Mouse (Mus musculus) liver, embryonic 11.5 days (tissue): ENCODE data around the gene Paox. TPM values are rescaled to one million over a fixed set of nuclear protein-coding genes. Genes with fewer than 3 reads are reported as not detected.
A peak's percentile ranks its signal among the peaks of the same experiment; 100 is the strongest.
"Not testable (repeated sequence)": the region's sequence is repeated elsewhere in the genome, so short reads cannot be mapped to it uniquely, and the experiment has no call there.

Experiments used
- ATAC-seq: fragments of 200-750 bp; cut with Nextera tagmentation; replicated peaks from 2 replicates; pipeline ENCODE4 v1.8.0; 2017; ENCODE audit warnings: moderate number of reproducible peaks, mild to moderate bottlenecking, moderate TSS enrichment, moderate library complexity; ENCODE audit not compliant: low FRiP score
- DNase-seq: peaks from one replicate; pipeline ENCODE4 v3.0.0-alpha.2; 2017; ENCODE audit warnings: low spot score
- H3K27ac ChIP-seq: fragments of 300-500 bp; sonication (generic); 2 replicates; pipeline ENCODE4 v1.5.1; 2014; ENCODE audit warnings: mild to moderate bottlenecking, low read depth, low read length, control low read depth
- H3K27me3 ChIP-seq: fragments of 300-500 bp; sonication (generic); replicated peaks from 2 replicates; pipeline ENCODE4 v1.6.1; 2014; ENCODE audit warnings: low read length, mixed read lengths; ENCODE audit not compliant: control insufficient read depth, insufficient read depth
- H3K36me3 ChIP-seq: fragments of 300-500 bp; sonication (generic); 2 replicates; pipeline ENCODE4 v1.6.1; 2014; ENCODE audit warnings: mild to moderate bottlenecking, low read length, moderate library complexity, mixed read lengths; ENCODE audit not compliant: control insufficient read depth, insufficient read depth
- H3K4me1 ChIP-seq: fragments of 300-500 bp; sonication (generic); replicated peaks from 2 replicates; pipeline ENCODE4 v1.6.1; 2014; ENCODE audit warnings: low read length, mixed read lengths; ENCODE audit not compliant: control insufficient read depth, insufficient read depth
- H3K4me2 ChIP-seq: fragments of 300-500 bp; sonication (generic); 2 replicates; pipeline ENCODE4 v1.6.1; 2014; ENCODE audit warnings: mild to moderate bottlenecking, control low read depth, moderate library complexity
- H3K4me3 ChIP-seq: fragments of 300-500 bp; sonication (generic); 2 replicates; pipeline ENCODE4 v1.5.1; 2014; ENCODE audit warnings: low read depth, low read length, control low read depth
- H3K9ac ChIP-seq: fragments of 300-500 bp; sonication (generic); 2 replicates; pipeline ENCODE4 v1.6.1; 2014; ENCODE audit warnings: low read depth, low read length, control low read depth
- H3K9me3 ChIP-seq: fragments of 300-500 bp; sonication (generic); 2 replicates; pipeline ENCODE4 v1.6.1; 2016; ENCODE audit warnings: low read length, inconsistent platforms, mixed read lengths; ENCODE audit not compliant: control insufficient read depth
- WGBS: fragments of 180-500 bp; shearing (Covaris S2); extraction: QIAGEN DNeasy Blood & Tissue Kit; methylation state at CpG from one replicate; pipeline ENCODE4 v1.1.7; 2014; 5-methylcytosine and 5-hydroxymethylcytosine counted together
- polyA plus RNA-seq: library from polyadenylated mRNA; unstranded; fragments of >200 nt; fragmentation: Nextera tagmentation; extraction: Ambion mirVana; gene quantifications from 2 replicates; pipeline ENCODE4 v1.2.1, GENCODE M21; 2014

Gene Paox
- polyA plus RNA-seq, 1 experiment from 2014 or later: 20.7 TPM

DNA sequence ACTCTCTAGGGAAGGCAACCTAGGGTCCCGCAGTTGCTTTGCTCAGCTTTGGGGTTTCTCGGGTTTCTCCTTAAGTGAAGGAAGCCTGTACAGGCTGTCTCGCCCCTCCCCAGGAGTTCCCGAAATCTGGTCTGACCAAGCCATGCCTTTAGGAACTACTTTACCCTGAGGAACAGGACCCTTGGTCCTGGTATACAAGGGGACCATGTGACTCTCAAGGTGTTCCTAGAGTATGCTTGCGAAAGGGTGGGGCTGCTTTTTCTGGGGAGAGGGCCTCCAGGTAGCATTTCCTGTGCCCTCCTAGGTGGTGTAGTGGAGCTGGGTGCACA lies 10.4 kb downstream of the Paox start:
- Histone ChIP-seq H3K9ac (peak overlapping the region; percentile 88), H3K4me1 (peaks cover 3% of the 10 kb centered on the region), H3K27ac (0 out of 2 replicates have a peak overlapping the region, but pooled peaks have one; percentile 43), H3K36me3 (no peaks in the 10 kb centered on the region), H3K4me2 (peak overlapping the region; percentile 95), H3K4me3 (peak overlapping the region; percentile 86), H3K27me3 (no peaks in the 10 kb centered on the region), H3K9me3 (no peaks in the 10 kb centered on the region)
- ATAC-seq (peak; percentile 4; the same call in 1 of the 2 replicates), DNase-seq (no peak)
- WGBS: 5% methylated on average over 5 of the region's 5 CpGs

DNA sequence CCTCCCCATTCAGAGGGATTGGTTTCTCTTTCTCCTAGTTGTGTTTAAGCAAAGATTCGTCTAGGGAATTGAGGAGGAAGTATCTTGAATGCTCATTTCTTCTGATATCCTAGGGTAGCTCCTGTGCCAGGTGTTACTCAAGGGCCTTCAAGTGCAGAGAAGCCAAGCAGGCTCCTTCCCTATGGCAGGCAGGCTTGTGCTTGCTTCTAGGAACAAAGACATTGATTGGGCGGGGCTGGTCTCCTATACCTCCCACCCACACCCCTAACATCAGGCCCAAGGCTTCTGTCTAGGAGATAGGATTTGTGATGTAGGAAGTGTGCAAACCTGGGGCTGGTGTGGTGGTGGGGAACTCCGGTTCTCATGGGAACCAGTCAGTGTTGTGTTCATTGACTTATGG lies 11.3 kb downstream of the Paox start:
- H3K4me1 ChIP-seq: peaks cover 3% of the 10 kb centered on the region
- no peak for DNase-seq
- WGBS: 82% methylated on average over 3 of the region's 3 CpGs
- H3K27ac ChIP-seq: no peak overlapping the region
- H3K4me3 ChIP-seq: no peak overlapping the region
- no peak for ATAC-seq
- H3K9ac ChIP-seq: no peak overlapping the region
- H3K27me3 ChIP-seq: no peaks in the 10 kb centered on the region
- H3K9me3 ChIP-seq: no peaks in the 10 kb centered on the region
- no peaks in the 10 kb centered on the region for H3K36me3 ChIP-seq
- peak overlapping the region; percentile 19 for H3K4me2 ChIP-seq

DNA sequence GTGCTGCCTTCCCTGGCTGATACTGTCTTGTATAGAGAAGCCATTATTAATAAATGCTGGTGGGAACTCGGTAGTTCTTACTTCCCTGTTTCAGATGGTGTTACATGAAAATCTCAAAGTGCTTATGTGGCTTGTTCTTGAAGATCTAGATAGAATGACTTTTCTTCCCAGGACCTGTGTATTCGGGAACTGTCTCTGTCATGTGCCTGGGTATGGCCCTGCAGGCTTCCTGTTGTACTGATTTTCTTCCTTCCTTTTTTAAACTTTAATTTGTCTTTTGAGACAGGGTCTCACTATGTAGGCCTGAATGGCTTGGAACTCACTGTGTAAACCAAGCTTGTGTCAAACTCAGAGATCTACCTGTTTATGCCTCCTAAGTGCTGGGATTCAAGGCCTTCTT lies 12.3 kb downstream of the Paox start:
- Histone ChIP-seq H3K27me3 (no peaks in the 10 kb centered on the region), H3K9me3 (no peaks in the 10 kb centered on the region), H3K4me1 (peaks cover 3% of the 10 kb centered on the region), H3K36me3 (no peaks in the 10 kb centered on the region), H3K27ac (no peak overlapping the region), H3K4me2 (no peak overlapping the region), H3K4me3 (no peak overlapping the region), H3K9ac (no peak overlapping the region)
- ATAC-seq (no peak), DNase-seq (no peak)
- 50% methylated on average over 2 of the region's 2 CpGs for WGBS

DNA sequence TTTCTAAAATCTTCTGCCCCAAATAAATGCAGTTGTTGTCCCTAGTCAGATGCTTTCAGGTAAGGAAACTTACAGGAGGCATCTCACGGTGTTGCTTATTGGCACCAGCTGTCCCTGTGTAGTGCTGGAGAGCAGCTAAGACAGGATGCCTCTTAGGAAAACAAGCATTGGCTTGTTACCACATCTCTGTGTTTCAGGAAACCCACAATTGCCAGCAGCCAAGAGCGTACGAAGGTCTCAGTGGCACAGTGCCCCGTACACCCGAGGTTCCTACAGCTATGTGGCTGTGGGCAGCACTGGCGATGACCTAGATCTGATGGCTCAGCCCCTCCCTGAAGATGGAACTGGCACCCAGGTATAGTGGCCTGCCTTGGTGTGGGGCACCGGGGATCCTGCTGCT lies 16.6 kb downstream of the Paox start:
- H3K4me3 ChIP-seq, H3K4me2 ChIP-seq, H3K9me3 ChIP-seq, H3K9ac ChIP-seq, H3K27me3 ChIP-seq, ATAC-seq, H3K36me3 ChIP-seq, H3K27ac ChIP-seq, H3K4me1 ChIP-seq, DNase-seq: not testable (repeated sequence)
- WGBS: 80% methylated on average over 6 of the region's 7 CpGs

DNA sequence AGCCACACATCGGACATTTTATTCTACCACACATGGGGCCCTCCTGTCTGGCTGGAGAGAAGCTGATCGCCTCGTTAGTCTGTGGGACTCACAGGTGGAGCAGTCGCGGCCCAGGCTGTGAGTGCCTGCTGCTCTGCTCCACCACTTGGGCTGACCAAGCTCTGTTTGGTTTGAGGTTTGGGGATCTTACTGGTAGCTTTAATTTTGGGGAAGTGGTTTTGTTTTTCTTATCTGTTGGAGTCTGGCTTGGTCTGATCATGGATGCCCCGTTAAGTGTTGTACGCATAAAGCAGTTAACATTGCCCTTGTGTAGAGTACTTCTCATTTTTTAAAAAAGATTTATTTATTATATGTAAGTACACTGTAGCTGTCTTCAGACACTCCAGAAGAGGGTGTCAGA lies 18.4 kb downstream of the Paox start:
- not testable (repeated sequence) for H3K4me3 ChIP-seq, H3K4me2 ChIP-seq, H3K36me3 ChIP-seq, H3K9me3 ChIP-seq, DNase-seq, H3K27me3 ChIP-seq, ATAC-seq, H3K4me1 ChIP-seq, H3K9ac ChIP-seq, H3K27ac ChIP-seq
- 64% methylated on average over 5 of the region's 7 CpGs for WGBS

DNA sequence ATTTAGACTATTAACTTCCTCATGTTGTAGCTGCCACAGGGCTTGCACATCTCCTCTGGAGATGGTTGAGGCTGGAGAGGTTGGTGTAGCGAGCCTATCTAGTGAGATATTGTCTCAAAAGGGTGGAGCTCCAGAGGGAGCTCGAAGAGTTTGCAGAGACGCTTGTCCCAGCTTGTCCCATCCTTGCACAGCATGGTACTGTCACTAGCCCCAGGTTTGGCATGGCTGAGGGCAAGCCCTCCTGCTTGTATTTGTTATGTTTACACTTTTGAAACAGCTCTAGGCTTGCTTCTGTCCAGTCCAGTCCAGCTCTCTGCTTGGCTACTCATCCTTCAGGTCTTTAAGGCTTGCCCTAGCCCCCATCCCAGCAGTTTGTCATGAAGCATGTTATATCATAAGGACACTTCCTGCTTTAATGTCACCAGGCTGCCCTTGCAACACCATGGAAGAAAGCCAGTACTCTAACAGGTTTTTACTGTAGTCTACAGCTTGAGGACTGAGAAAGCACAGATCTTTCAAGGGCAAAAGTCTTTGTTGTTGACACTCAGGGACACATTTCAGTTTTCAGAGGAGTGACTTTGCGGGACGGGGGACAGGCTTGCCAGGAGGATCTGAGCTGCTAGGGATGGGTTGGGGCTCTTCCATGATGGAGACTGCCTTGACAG lies 19.6 kb downstream of the Paox start:
- Histone ChIP-seq H3K4me2 (no peak overlapping the region), H3K4me3 (no peak overlapping the region), H3K27ac (no peak overlapping the region), H3K9ac (no peak overlapping the region), H3K9me3 (no peaks in the 10 kb centered on the region), H3K4me1 (no peaks in the 10 kb centered on the region), H3K27me3 (no peaks in the 10 kb centered on the region), H3K36me3 (no peaks in the 10 kb centered on the region)
- 75% methylated on average over 5 of the region's 5 CpGs for WGBS
- ATAC-seq: no peak
- DNase-seq: no peak

DNA sequence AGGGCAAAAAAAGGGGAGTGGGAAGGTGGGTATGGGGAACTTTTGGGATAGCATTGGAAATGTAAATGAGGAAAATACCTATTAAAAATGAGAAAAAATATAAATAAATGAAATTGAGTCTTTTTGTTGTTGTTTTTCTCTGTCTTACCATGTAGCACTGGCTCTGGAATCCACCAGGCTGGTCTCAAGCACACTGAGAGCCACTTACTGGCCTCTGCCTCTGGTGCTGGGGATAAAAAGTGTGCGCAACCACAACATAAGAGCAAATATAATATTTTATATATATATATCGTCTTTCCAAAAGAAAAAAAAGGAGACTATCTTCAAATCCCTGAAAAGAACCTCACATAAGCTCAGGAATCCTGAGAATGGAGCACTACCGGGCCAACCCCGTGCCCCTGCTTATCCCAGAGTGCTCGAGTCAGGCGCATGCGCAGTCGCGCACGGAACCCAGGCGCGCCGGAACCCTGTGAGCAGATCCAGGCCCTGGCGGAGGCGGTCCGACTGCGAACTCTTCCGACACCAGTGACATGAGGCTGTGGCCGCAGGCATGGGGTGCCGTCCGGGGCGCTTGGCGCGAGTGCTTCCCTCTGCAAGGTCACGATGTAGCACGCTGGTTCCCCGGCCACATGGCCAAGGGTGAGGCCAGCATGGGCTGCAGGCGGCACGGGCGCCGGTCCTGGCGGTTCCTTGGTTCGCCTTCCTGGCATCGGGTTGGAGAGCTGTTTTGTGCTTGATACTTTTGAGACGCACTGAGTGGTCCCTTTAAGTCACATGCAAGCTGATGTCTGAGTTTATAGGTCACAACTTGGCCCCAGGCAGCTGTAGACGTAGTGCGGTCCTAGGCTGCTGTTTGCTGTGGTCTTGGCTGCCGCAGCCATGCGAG lies 21.8 kb downstream of the Paox start, which contains the start of gene Mtg1:
Gene Mtg1 (plus strand): TSS at position 430 of the 886 bp plus-strand sequence.
- Histone ChIP-seq H3K27me3 (no peaks in the 10 kb centered on the region), H3K4me1 (no peaks in the 10 kb centered on the region), H3K36me3 (no peaks in the 10 kb centered on the region), H3K27ac (peak within 1 kb of the TSS; percentile 65), H3K4me2 (peak within 1 kb of the TSS; percentile 80), H3K9ac (peak within 1 kb of the TSS; percentile 80), H3K9me3 (no peaks in the 10 kb centered on the region), H3K4me3 (peak within 1 kb of the TSS; percentile 60)
- peak; percentile 97 for DNase-seq
- WGBS: 2% methylated on average over 39 of the region's 39 CpGs
- ATAC-seq: peak; percentile 97

DNA sequence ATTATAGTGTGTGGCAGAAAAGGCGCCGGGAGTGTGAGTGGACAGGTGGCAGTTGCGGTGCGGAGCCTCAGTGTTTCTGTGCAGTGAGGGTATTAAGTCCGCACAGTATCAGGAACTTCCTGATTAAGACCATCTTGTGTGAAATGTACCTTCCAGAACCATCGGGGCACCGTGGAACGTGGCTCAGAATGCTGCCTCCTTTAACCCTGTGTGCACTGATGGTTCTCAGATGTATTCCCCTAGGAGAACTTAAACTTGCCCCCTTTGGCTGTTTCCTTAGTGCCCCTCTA lies 22.4 kb downstream of the Paox start:
- H3K27ac ChIP-seq: peak overlapping the region; percentile 65
- H3K9me3 ChIP-seq: no peaks in the 10 kb centered on the region
- no peak for ATAC-seq
- peak overlapping the region; percentile 80 for H3K4me2 ChIP-seq
- H3K36me3 ChIP-seq: no peaks in the 10 kb centered on the region
- WGBS: under 1% methylated on average over 8 of the region's 8 CpGs
- DNase-seq: no peak
- peak overlapping the region; percentile 80 for H3K9ac ChIP-seq
- peak overlapping the region; percentile 60 for H3K4me3 ChIP-seq
- no peaks in the 10 kb centered on the region for H3K4me1 ChIP-seq
- no peaks in the 10 kb centered on the region for H3K27me3 ChIP-seq

DNA sequence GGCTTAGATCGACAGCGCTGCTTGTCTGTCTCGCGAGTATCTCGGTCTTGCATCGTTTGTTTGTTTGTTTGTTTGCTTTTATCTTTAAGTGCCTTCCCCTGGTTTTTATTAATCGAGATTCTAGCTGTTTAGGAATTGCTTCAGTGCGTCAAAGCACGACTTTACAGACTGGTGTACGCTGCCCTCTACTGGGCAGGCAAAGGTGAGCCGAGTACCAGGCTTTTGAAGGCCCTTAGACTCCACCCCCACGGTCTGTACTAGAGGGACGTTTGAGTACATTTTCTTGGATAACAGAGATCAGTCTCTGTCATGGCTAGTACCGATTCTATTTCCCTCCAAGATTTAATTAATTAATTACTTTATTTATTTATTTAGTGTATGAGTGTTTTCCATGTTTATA lies 25.8 kb downstream of the Paox start:
- Histone ChIP-seq H3K4me3 (no peak overlapping the region), H3K4me2 (no peak overlapping the region), H3K27me3 (no peaks in the 10 kb centered on the region), H3K4me1 (no peaks in the 10 kb centered on the region), H3K9ac (no peak overlapping the region), H3K36me3 (no peaks in the 10 kb centered on the region; the same call in 1 of the 2 replicates), H3K9me3 (no peaks in the 10 kb centered on the region), H3K27ac (no peak overlapping the region)
- no peak for ATAC-seq
- DNase-seq: no peak
- WGBS: 5% methylated on average over 14 of the region's 14 CpGs
